Mouse (Mus musculus) erythroid progenitor cell, adult 5-6 weeks (primary cell): ENCODE results near the gene Rfxank. TPM values are rescaled to one million over a fixed set of nuclear protein-coding genes. Genes with fewer than 3 reads are reported as not detected.

ENCODE experiments used
- ATAC-seq: replicated peaks from 2 replicates; pipeline ENCODE4 v1.8.0; 2016; ENCODE audit warnings: moderate number of reproducible peaks, mild to moderate bottlenecking, moderate TSS enrichment, inconsistent platforms; ENCODE audit not compliant: poor library complexity, low FRiP score, severe bottlenecking
- total RNA-seq, 2 experiments: library from RNA; stranded (forward) in 1 of 2; stranded (reverse) in 1 of 2; fragments of 150-400 nt in 1 of 2; fragments of 186-747, 209-891 nt in 1 of 2; gene quantifications; 2 replicates each; pipeline versions ENCODE4 v1.2.3 to v1.2.4; 2015 to 2017; ENCODE audit warnings: low replicate concordance in 2 of 2

Rfxank gene
- total RNA-seq, 2 experiments from 2014 or later, result 2.3 to 16.3 TPM

DNA sequence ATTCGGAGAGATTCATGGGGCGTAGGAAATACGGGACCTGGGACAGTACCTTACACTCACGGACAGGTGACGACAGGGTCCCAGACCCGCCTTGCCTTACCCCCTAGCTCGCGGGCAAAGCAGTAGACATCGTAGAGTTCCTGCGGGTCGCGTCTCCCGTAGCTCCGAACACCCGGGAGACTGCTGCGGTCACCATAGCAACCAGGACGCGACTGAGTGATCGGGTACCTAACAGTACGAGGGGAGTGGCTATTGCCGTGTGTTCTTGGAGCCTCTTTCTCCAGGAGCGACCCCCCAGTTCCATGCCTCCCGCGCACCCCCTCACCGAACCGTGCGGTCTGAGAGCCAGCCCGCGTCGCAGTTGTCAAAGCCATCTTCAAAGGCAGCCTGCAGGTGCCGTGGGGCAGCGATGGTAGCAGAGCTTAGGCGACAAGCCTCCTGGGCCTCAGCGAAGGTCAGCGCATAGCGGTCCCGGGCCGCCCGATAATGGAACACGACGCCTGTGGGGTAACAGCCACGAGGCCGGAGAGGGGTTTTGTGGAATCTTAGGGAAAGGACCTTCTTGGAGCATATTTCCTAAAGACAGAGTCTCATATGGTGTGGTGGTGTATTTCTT, 26.4 kb downstream of the Rfxank start:
- ATAC-seq, result no peak

DNA sequence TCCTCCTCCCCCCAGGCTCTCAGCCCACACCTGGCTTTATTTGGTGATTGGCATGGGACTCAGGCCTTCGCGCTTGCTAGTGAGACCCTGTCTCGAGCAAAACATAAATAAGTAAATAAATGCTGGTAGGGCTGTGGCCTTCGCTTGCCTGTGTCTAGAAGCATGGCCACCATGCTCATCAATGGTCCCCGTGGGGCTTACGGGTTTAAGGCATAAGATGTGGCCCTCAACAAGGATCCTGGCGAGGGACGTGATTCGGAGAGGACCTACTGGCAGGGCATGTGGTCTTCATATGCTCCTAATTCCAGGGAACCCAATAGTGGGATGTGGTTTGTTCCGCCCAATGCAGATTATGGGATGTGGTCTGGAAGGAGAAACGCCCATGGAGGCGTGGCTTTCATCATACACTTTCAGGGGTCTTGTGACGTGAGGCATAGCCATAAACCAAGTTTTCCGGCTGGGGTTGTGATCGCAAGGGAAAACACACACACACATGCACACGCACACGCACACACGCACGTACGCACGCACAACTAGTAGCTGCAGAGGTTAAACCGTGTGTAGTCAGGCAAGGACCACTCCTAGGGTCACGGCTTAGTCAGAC, 27.7 kb downstream of the Rfxank start:
- no peak for ATAC-seq

DNA sequence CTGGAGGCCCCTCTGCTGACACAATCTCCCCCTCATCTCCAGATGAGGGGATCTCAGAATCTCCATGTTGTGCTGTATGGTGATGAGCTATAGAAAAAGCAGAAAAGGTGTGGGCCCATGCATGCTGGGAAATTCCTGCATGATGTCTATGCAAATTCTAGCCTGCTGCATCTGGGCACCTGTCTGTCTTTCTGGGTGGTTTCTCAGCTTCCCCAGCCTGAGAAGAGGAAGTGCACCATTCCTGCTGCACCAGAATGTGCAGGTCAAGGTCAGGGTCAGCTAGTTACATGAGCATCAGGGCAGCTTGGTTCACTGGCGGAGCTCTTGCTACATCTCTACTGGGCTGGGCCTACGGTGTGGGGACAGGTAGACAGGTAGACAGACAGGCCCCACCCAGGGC, 28.5 kb downstream of the Rfxank start:
- no peak for ATAC-seq

DNA sequence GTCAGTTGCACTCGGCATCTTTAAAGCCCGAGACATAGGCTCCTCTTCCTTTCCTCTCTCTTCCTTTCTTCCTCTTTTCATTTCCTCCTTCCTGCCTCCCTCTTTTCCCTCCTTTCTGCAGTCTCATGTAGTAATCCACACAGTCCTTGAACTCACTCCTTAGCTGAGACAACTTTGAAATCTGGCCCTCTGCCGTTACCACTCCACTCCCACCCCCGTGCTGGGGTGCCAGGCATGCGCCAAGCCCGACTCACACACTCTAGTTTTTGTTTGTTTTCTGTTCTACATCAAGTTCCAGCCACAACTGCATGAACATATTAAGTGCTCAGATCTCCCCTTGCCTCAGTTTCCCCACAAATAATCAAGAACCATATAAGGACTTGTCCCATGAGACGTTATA, 34.0 kb downstream of the Rfxank start:
- ATAC-seq, result no peak

- ATAC-seq, result peak; percentile 71
Measured at GRCm38 (mm10) chr8:70104506-70104905, 34.4 kb downstream of the Rfxank start.

DNA sequence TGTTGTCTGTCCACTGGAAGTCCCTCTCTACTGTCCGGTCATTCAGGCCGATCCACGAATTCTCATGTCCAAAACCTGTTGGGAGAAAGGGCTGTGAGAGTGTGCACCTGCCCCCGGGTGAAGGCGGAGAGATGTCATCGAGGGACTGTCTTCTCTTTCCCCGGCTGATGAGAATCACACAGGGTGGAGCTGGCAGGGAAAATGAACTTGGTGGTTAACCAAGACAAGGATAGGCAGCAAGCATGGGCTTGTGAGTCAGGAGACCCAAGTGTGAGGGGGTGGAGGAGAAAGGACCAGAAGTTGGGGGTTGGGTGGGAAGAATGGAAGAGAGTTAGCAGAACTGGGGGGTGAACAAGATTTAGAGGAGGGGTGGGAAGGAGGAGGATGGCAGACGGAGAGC, 38.7 kb downstream of the Rfxank start:
- ATAC-seq, result no peak

- ATAC-seq, result no peak
Measured at GRCm38 (mm10) chr8:70099276-70099675, 39.7 kb downstream of the Rfxank start.

- ATAC-seq, result no peak
Measured at GRCm38 (mm10) chr8:70092786-70093185, 46.2 kb downstream of the Rfxank start.

- ATAC-seq, result no peak
Measured at GRCm38 (mm10) chr8:70089296-70089960, 49.5 kb downstream of the Rfxank start.

DNA sequence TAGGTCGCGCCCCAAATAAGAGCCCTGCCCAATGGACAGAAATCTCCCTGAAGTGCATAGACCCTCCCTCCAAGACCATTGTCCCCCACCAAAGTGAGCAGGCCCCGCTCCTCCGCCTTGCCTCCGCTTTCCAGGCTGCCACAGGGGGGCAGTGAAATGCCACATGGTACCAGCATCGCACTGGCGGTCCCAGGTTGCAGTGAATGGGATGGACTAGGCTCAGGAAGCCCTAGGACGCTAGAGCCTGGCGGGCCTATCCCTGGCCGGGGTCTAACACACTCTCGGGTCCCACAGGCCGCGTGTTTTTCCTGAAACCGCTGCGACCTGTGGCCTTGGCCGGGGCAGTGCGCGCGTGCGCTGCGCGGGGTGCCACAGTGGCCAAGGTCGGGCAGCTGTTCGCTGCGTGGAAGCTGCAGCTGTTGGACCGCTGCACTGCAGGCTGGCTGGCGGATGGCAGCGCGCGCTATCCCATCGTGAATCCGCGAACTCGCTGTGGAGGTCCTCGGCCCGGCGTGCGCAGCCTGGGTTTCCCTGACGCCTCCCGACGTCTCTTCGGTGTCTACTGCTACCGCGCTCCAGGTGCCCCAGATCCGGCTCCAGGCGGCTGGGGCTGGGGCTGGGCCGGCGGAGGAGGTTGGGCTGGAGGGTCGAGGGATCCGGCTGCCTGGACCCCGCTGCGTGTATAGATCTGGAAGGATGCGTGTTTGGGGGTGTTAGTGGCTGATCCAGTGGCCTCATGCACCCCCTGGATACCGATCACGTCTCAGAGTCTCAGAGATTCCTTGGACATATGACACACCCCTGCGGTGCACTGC, 50.9 kb downstream of the Rfxank start:
- no peak for ATAC-seq

DNA sequence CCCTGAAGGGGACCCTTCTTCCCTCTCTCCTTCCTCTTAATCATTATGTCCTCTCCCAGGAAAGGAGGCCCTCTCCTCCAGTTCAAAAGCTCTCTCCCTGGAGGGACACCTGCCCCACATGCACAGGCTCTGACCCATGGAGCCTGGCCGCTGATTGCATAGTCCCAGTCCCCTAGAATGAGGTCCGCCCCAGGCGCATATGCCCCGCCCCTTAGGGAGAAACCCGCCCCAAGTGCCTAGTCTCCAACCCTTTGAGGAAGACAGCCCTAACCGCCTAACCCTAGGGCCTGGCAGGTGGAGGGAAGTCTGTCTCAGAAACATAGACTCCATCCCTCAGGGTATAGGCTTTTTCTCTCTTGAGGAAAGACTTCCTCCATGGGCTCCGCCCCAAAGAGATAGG, 51.7 kb downstream of the Rfxank start:
- no peak for ATAC-seq

DNA sequence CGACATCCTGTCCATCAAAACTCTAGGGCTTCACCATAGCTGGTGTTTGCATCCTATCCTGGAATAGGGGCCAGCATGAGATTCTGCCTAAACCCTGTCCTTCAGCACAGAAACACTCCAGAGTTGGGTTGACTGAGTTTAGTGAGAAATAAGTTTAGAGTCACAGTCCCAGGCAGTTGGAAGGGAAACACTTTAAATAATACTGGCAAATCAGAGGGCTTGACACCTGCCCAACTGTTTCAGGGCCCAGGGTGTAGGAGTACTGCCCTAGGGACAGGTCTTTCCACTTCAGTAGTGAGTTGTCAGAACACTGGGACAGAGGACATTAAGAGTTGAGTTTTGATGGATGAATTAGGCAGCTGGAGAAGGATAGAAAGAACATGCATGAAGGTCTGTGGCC, 52.8 kb downstream of the Rfxank start:
- no peak for ATAC-seq

GRCm38 (mm10) chr8:70084191-70085065, 54.5 kb downstream of the Rfxank start:
- no peak for ATAC-seq

- no peak for ATAC-seq
Measured at GRCm38 (mm10) chr8:70083285-70083684, 55.7 kb downstream of the Rfxank start, which contains the start of gene Hapln4. Gene Hapln4, plus strand, starts transcription at chr8:70083457.

- no peak for ATAC-seq
Measured at GRCm38 (mm10) chr8:70081976-70082375, 57.0 kb downstream of the Rfxank start.

Other genes with a start within 250 kb of the Rfxank start
- gene Tssk6, start 237.0 kb downstream of the Rfxank start, total RNA-seq (2015; ENCODE audit: low replicate concordance), result not detected in 2 replicates
- gene Tssk6, start 237.0 kb downstream of the Rfxank start, total RNA-seq (2017; ENCODE audit: low replicate concordance), result not detected in 2 replicates
- 20.5 and 29.6 TPM in 2 replicates for gene Ndufa13, start 236.6 kb downstream of the Rfxank start, total RNA-seq (2015; ENCODE audit: low replicate concordance)
- gene Ndufa13, start 236.6 kb downstream of the Rfxank start, total RNA-seq (2017; ENCODE audit: low replicate concordance), result 29.0 and 40.8 TPM in 2 replicates
- not detected in 2 replicates for gene Yjefn3, start 236.4 kb downstream of the Rfxank start, total RNA-seq (2015; ENCODE audit: low replicate concordance)
- not detected in 2 replicates for gene Yjefn3, start 236.4 kb downstream of the Rfxank start, total RNA-seq (2017; ENCODE audit: low replicate concordance)
- 42.8 and 46.9 TPM in 2 replicates for gene Gatad2a, start 142.8 kb downstream of the Rfxank start, total RNA-seq (2015; ENCODE audit: low replicate concordance)
- gene Gatad2a, start 142.8 kb downstream of the Rfxank start, total RNA-seq (2017; ENCODE audit: low replicate concordance), result 47.5 and 48.0 TPM in 2 replicates
- gene Mau2, start 96.4 kb downstream of the Rfxank start, total RNA-seq (2015; ENCODE audit: low replicate concordance), result 27.2 and 35.3 TPM in 2 replicates
- 39.1 and 39.2 TPM in 2 replicates for gene Mau2, start 96.4 kb downstream of the Rfxank start, total RNA-seq (2017; ENCODE audit: low replicate concordance)
- gene Sugp1, start 96.3 kb downstream of the Rfxank start, total RNA-seq (2015; ENCODE audit: low replicate concordance), result 15.9 and 20.1 TPM in 2 replicates
- 21.0 and 24.9 TPM in 2 replicates for gene Sugp1, start 96.3 kb downstream of the Rfxank start, total RNA-seq (2017; ENCODE audit: low replicate concordance)
- 1.3 TPM in 1 of 2 replicates, not detected in the other for gene Tm6sf2, start 66.2 kb downstream of the Rfxank start, total RNA-seq (2015; ENCODE audit: low replicate concordance)
- not detected in 2 replicates for gene Tm6sf2, start 66.2 kb downstream of the Rfxank start, total RNA-seq (2017; ENCODE audit: low replicate concordance)
- gene Hapln4, start 55.7 kb downstream of the Rfxank start, total RNA-seq (2015; ENCODE audit: low replicate concordance), result not detected in 2 replicates
- not detected in 2 replicates for gene Hapln4, start 55.7 kb downstream of the Rfxank start, total RNA-seq (2017; ENCODE audit: low replicate concordance)
- gene Ncan, start 18.3 kb downstream of the Rfxank start, total RNA-seq (2015; ENCODE audit: low replicate concordance), result not detected in 2 replicates
- not detected in 2 replicates for gene Ncan, start 18.3 kb downstream of the Rfxank start, total RNA-seq (2017; ENCODE audit: low replicate concordance)
- 8.3 TPM in 1 of 2 replicates, not detected in the other for gene Nr2c2ap, start 7.8 kb downstream of the Rfxank start, total RNA-seq (2015; ENCODE audit: low replicate concordance)
- gene Nr2c2ap, start 7.8 kb downstream of the Rfxank start, total RNA-seq (2017; ENCODE audit: low replicate concordance), result 2.3 TPM in 1 of 2 replicates, not detected in the other
- 18.7 and 20.5 TPM in 2 replicates for gene Borcs8, start 345 bp upstream of the Rfxank start, total RNA-seq (2015; ENCODE audit: low replicate concordance)
- 17.3 and 24.7 TPM in 2 replicates for gene Borcs8, start 345 bp upstream of the Rfxank start, total RNA-seq (2017; ENCODE audit: low replicate concordance)
- gene Mef2b, start 557 bp upstream of the Rfxank start, total RNA-seq (2015; ENCODE audit: low replicate concordance), result not detected in 2 replicates
- not detected in 2 replicates for gene Mef2b, start 557 bp upstream of the Rfxank start, total RNA-seq (2017; ENCODE audit: low replicate concordance)
- gene Tmem161a, start 33.2 kb upstream of the Rfxank start, total RNA-seq (2015; ENCODE audit: low replicate concordance), result 2.9 and 14.1 TPM in 2 replicates
- gene Tmem161a, start 33.2 kb upstream of the Rfxank start, total RNA-seq (2017; ENCODE audit: low replicate concordance), result 4.9 and 6.5 TPM in 2 replicates
- 30.6 and 35.3 TPM in 2 replicates for gene Slc25a42, start 73.2 kb upstream of the Rfxank start, total RNA-seq (2015; ENCODE audit: low replicate concordance)
- gene Slc25a42, start 73.2 kb upstream of the Rfxank start, total RNA-seq (2017; ENCODE audit: low replicate concordance), result 16.2 and 24.4 TPM in 2 replicates
- 36.8 and 49.0 TPM in 2 replicates for gene Sugp2, start 95.1 kb upstream of the Rfxank start, total RNA-seq (2015; ENCODE audit: low replicate concordance)
- gene Sugp2, start 95.1 kb upstream of the Rfxank start, total RNA-seq (2017; ENCODE audit: low replicate concordance), result 51.5 and 60.7 TPM in 2 replicates
- 15.1 and 26.4 TPM in 2 replicates for gene Armc6, start 95.3 kb upstream of the Rfxank start, total RNA-seq (2015; ENCODE audit: low replicate concordance)
- gene Armc6, start 95.3 kb upstream of the Rfxank start, total RNA-seq (2017; ENCODE audit: low replicate concordance), result 5.1 TPM in 1 of 2 replicates, not detected in the other
- 1.3 TPM in 1 of 2 replicates, not detected in the other for gene Homer3, start 143.7 kb upstream of the Rfxank start, total RNA-seq (2015; ENCODE audit: low replicate concordance)
- not detected in 2 replicates for gene Homer3, start 143.7 kb upstream of the Rfxank start, total RNA-seq (2017; ENCODE audit: low replicate concordance)
- 2.5 and 9.2 TPM in 2 replicates for gene Ddx49, start 163.3 kb upstream of the Rfxank start, total RNA-seq (2015; ENCODE audit: low replicate concordance)
- 12.5 and 30.4 TPM in 2 replicates for gene Ddx49, start 163.3 kb upstream of the Rfxank start, total RNA-seq (2017; ENCODE audit: low replicate concordance)
- 78.6 and 122 TPM in 2 replicates for gene Cope, start 163.4 kb upstream of the Rfxank start, total RNA-seq (2015; ENCODE audit: low replicate concordance)
- gene Cope, start 163.4 kb upstream of the Rfxank start, total RNA-seq (2017; ENCODE audit: low replicate concordance), result 16.7 and 51.7 TPM in 2 replicates
- not detected in 2 replicates for gene Cers1, start 176.6 kb upstream of the Rfxank start, total RNA-seq (2015; ENCODE audit: low replicate concordance)
- not detected in 2 replicates for gene Cers1, start 176.6 kb upstream of the Rfxank start, total RNA-seq (2017; ENCODE audit: low replicate concordance)
- gene Gdf1, start 190.7 kb upstream of the Rfxank start, total RNA-seq (2015; ENCODE audit: low replicate concordance), result not detected in 2 replicates
- not detected in 2 replicates for gene Gdf1, start 190.7 kb upstream of the Rfxank start, total RNA-seq (2017; ENCODE audit: low replicate concordance)
- gene Upf1, start 214.1 kb upstream of the Rfxank start, total RNA-seq (2015; ENCODE audit: low replicate concordance), result 18.4 and 20.2 TPM in 2 replicates
- gene Upf1, start 214.1 kb upstream of the Rfxank start, total RNA-seq (2017; ENCODE audit: low replicate concordance), result 32.5 and 43.9 TPM in 2 replicates
- gene Comp, start 234.4 kb upstream of the Rfxank start, total RNA-seq (2015; ENCODE audit: low replicate concordance), result not detected in 2 replicates
- gene Comp, start 234.4 kb upstream of the Rfxank start, total RNA-seq (2017; ENCODE audit: low replicate concordance), result 0.39 TPM in 1 of 2 replicates, not detected in the other